Mouse (Mus musculus) hindbrain, embryonic 14.5 days (tissue): ENCODE measurements around the gene Yaf2. TPM values are rescaled to one million over a fixed set of nuclear protein-coding genes. Genes with fewer than 3 reads are reported as not detected.
"Not testable (repeated sequence)": the region's sequence is repeated elsewhere in the genome, so short reads cannot be mapped to it uniquely, and the experiment has no call there.

Experiments
- ATAC-seq: fragments of 200-750 bp; cut with Nextera tagmentation; 2 replicates; pipeline ENCODE4 v1.8.0; 2017; ENCODE audit warnings: moderate number of reproducible peaks, mild to moderate bottlenecking, moderate TSS enrichment, moderate library complexity; ENCODE audit not compliant: low FRiP score
- DNase-seq: peaks from one replicate; pipeline ENCODE4 v3.0.0-alpha.2; 2015; ENCODE audit warnings: low spot score
- H3K27ac ChIP-seq: fragments of 300-500 bp; sonication (generic); 2 replicates; pipeline ENCODE4 v1.5.1; 2014; ENCODE audit warnings: mild to moderate bottlenecking, moderate library complexity
- H3K27me3 ChIP-seq: fragments of 300-500 bp; sonication (generic); 2 replicates; pipeline ENCODE4 v1.6.1; 2014; ENCODE audit warnings: mild to moderate bottlenecking, low read length, mixed read lengths; ENCODE audit not compliant: control insufficient read depth, insufficient read depth
- H3K36me3 ChIP-seq: fragments of 300-500 bp; sonication (generic); replicated peaks from 2 replicates; pipeline ENCODE4 v1.6.1; 2014; ENCODE audit not compliant: control insufficient read depth, insufficient read depth
- H3K4me1 ChIP-seq: fragments of 300-500 bp; sonication (generic); replicated peaks from 2 replicates; pipeline ENCODE4 v1.6.1; 2014; ENCODE audit warnings: antibody characterized with exemption, low read length, mixed read lengths; ENCODE audit not compliant: control insufficient read depth, insufficient read depth
- H3K4me2 ChIP-seq: fragments of 300-500 bp; sonication (generic); replicated peaks from 2 replicates; pipeline ENCODE4 v1.6.1; 2014; ENCODE audit warnings: mild to moderate bottlenecking, moderate library complexity
- H3K4me3 ChIP-seq: fragments of 300-500 bp; sonication (generic); replicated peaks from 2 replicates; pipeline ENCODE4 v1.5.1; 2014; ENCODE audit warnings: mild to moderate bottlenecking, low read length
- H3K9ac ChIP-seq: fragments of 300-500 bp; sonication (generic); 2 replicates; pipeline ENCODE4 v1.6.1; 2014
- H3K9me3 ChIP-seq: fragments of 300-500 bp; sonication (generic); 2 replicates; pipeline ENCODE4 v1.6.1; 2016; ENCODE audit warnings: low read length; ENCODE audit not compliant: control insufficient read depth
- WGBS: fragments of 180-500 bp; shearing (Covaris S2); extraction: QIAGEN DNeasy Blood & Tissue Kit; methylation state at CpG from one replicate; pipeline ENCODE4 v1.1.7; 2014; 5-methylcytosine and 5-hydroxymethylcytosine counted together
- polyA plus RNA-seq: library from polyadenylated mRNA; unstranded; fragments of >200 nt; fragmentation: Nextera tagmentation; extraction: Ambion mirVana; gene quantifications from 2 replicates; pipeline ENCODE4 v1.2.1, GENCODE M21; 2014

Yaf2 gene
- polyA plus RNA-seq, 1 experiment from 2014 or later = 136 TPM

GRCm38 (mm10) chr15:93251553-93252250 is 85.0 kb downstream of the Yaf2 start:
- Histone ChIP-seq H3K4me1 (no peaks in the 10 kb centered on the region), H3K36me3 (peaks cover 37% of the 10 kb centered on the region), H3K27ac (no peak overlapping the region), H3K4me3 (no peak overlapping the region), H3K27me3 (no peaks in the 10 kb centered on the region), H3K4me2 (no peak overlapping the region), H3K9me3 (no peaks in the 10 kb centered on the region), H3K9ac (no peak overlapping the region)
- WGBS = 77% methylated on average over 13 of the region's 13 CpGs
- no peak for ATAC-seq
- no peak for DNase-seq

- no peaks in the 10 kb centered on the region for H3K27me3 ChIP-seq
- DNase-seq = no peak
- H3K4me1 ChIP-seq = no peaks in the 10 kb centered on the region
- H3K4me3 ChIP-seq = no peak overlapping the region
- 73% methylated on average over 10 of the region's 10 CpGs for WGBS
- H3K27ac ChIP-seq = no peak overlapping the region
- H3K36me3 ChIP-seq = peaks cover 48% of the 10 kb centered on the region
- H3K9ac ChIP-seq = no peak overlapping the region
- H3K9me3 ChIP-seq = no peaks in the 10 kb centered on the region
- H3K4me2 ChIP-seq = no peak overlapping the region
- no peak for ATAC-seq
Observed at GRCm38 (mm10) chr15:93243202-93243601, 93.5 kb downstream of the Yaf2 start.

DNA sequence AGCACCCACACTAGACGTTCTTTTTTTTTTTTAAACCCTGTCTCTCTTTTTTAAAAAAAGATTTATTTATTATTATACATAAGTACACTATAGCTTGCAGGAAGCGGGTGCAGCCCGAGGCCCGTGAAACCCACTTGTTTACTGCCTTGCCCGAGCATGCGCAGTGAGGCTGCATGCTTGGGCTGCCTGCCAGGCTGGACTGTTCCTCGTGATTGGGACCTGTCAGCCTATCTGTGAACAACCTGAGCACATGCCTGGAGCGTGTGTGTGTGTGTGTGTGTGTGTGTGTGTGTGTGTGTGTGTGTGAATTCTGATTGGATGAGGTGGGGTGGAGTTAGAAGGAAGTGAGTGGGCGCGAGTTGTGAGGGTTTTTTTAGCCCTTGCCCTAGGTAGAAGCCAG is 100.3 kb downstream of the Yaf2 start:
- H3K36me3 ChIP-seq, H3K4me1 ChIP-seq, ATAC-seq, H3K4me2 ChIP-seq, H3K27ac ChIP-seq, H3K4me3 ChIP-seq, H3K9ac ChIP-seq, H3K27me3 ChIP-seq, H3K9me3 ChIP-seq, DNase-seq: not testable (repeated sequence)
- 96% methylated on average over 10 of the region's 10 CpGs for WGBS

Other genes with a start within 250 kb of the Yaf2 start
- gene Gxylt1, start 61.8 kb downstream of the Yaf2 start, polyA plus RNA-seq = 6.5 and 7.3 TPM in 2 replicates
- 147 and 164 TPM in 2 replicates for gene Zcrb1, start 61.4 kb upstream of the Yaf2 start, polyA plus RNA-seq
- gene Pphln1, start 61.4 kb upstream of the Yaf2 start, polyA plus RNA-seq = 26.4 and 28.6 TPM in 2 replicates